Mouse (Mus musculus): ENCODE measurements around the gene Phactr1.

The Phactr1 gene

GRCm38 (mm10) chr13:43048553-43048952 lies 368.1 kb downstream of the Phactr1 start:
- DNase-seq, result no peak

- DNase-seq, result no peak
Observed at GRCm38 (mm10) chr13:43053201-43053600, 372.8 kb downstream of the Phactr1 start.

- no peak for DNase-seq
Observed at GRCm38 (mm10) chr13:43055136-43055535, 374.7 kb downstream of the Phactr1 start.

- peak in 1 of 2 experiments; percentile 7 for DNase-seq
Observed at GRCm38 (mm10) chr13:43057104-43057503, 376.7 kb downstream of the Phactr1 start.

- DNase-seq, result peak in 1 of 2 experiments; percentile 9
Observed at GRCm38 (mm10) chr13:43063355-43063754, 382.9 kb downstream of the Phactr1 start.

GRCm38 (mm10) chr13:43068716-43069265 lies 388.4 kb downstream of the Phactr1 start:
- DNase-seq, result no peak

- no peak for DNase-seq
Observed at GRCm38 (mm10) chr13:43070496-43070895, 390.1 kb downstream of the Phactr1 start.

GRCm38 (mm10) chr13:43070971-43071370 lies 390.5 kb downstream of the Phactr1 start:
- no peak for DNase-seq

GRCm38 (mm10) chr13:43075456-43075855 lies 395.0 kb downstream of the Phactr1 start:
- DNase-seq, result no peak

GRCm38 (mm10) chr13:43077485-43077884 lies 397.1 kb downstream of the Phactr1 start:
- no peak for DNase-seq

- DNase-seq, result no peak
Observed at GRCm38 (mm10) chr13:43085226-43085625, 404.8 kb downstream of the Phactr1 start.

GRCm38 (mm10) chr13:43094365-43094764 lies 413.9 kb downstream of the Phactr1 start:
- DNase-seq, result peak; percentile 6 to 18

GRCm38 (mm10) chr13:43102943-43103342 lies 422.5 kb downstream of the Phactr1 start:
- DNase-seq, result no peak

GRCm38 (mm10) chr13:43104496-43104895 lies 424.1 kb downstream of the Phactr1 start:
- no peak for DNase-seq

- DNase-seq, result no peak
Observed at GRCm38 (mm10) chr13:43112280-43112679, 431.9 kb downstream of the Phactr1 start.

- DNase-seq, result no peak
Observed at GRCm38 (mm10) chr13:43112707-43113106, 432.3 kb downstream of the Phactr1 start.

- no peak for DNase-seq
Observed at GRCm38 (mm10) chr13:43113141-43113540, 432.7 kb downstream of the Phactr1 start.

GRCm38 (mm10) chr13:43122306-43123070 lies 442.1 kb downstream of the Phactr1 start:
- no peak for DNase-seq

GRCm38 (mm10) chr13:43123895-43124682 lies 443.7 kb downstream of the Phactr1 start:
- no peak for DNase-seq

GRCm38 (mm10) chr13:43124683-43125074 lies 444.3 kb downstream of the Phactr1 start:
- DNase-seq, result no peak

- DNase-seq, result no peak
Observed at GRCm38 (mm10) chr13:43130161-43130560, 449.7 kb downstream of the Phactr1 start.

GRCm38 (mm10) chr13:43131741-43132191 lies 451.3 kb downstream of the Phactr1 start:
- no peak for DNase-seq

GRCm38 (mm10) chr13:43132859-43133258 lies 452.4 kb downstream of the Phactr1 start:
- no peak for DNase-seq

- DNase-seq, result no peak
Observed at GRCm38 (mm10) chr13:43133400-43133799, 453.0 kb downstream of the Phactr1 start.

All from lung, adult 18-20 months (tissue).